Mouse (Mus musculus) heart, embryonic 13.5 days (tissue): ENCODE data around the gene Rgn. TPM values are rescaled to one million over a fixed set of nuclear protein-coding genes. Genes with fewer than 3 reads are reported as not detected.
A peak's percentile ranks its signal among the peaks of the same experiment; 100 is the strongest.

ENCODE experiments used
- ATAC-seq: fragments of 200-750 bp; cut with Nextera tagmentation; 2 replicates; pipeline ENCODE4 v1.8.0; 2017; ENCODE audit warnings: moderate TSS enrichment; ENCODE audit not compliant: insufficient number of reproducible peaks, low FRiP score, low TSS enrichment; ENCODE audit errors: extremely low read depth
- H3K27ac ChIP-seq: fragments of 300-500 bp; sonication (generic); replicated peaks from 2 replicates; pipeline ENCODE4 v1.5.1; 2015; ENCODE audit warnings: moderate library complexity, mild to moderate bottlenecking, inconsistent platforms
- H3K27me3 ChIP-seq: fragments of 300-500 bp; sonication (generic); replicated peaks from 2 replicates; pipeline ENCODE4 v1.6.1; 2015; ENCODE audit warnings: mild to moderate bottlenecking, inconsistent platforms
- H3K36me3 ChIP-seq: fragments of 300-500 bp; sonication (generic); 2 replicates; pipeline ENCODE4 v1.6.1; 2015; ENCODE audit warnings: mild to moderate bottlenecking, inconsistent platforms
- H3K4me1 ChIP-seq: fragments of 300-500 bp; sonication (generic); 2 replicates; pipeline ENCODE4 v1.6.1; 2015; ENCODE audit warnings: inconsistent platforms
- H3K4me2 ChIP-seq: fragments of 300-500 bp; sonication (generic); 2 replicates; pipeline ENCODE4 v1.6.1; 2015; ENCODE audit warnings: inconsistent platforms, mild to moderate bottlenecking, moderate library complexity
- H3K4me3 ChIP-seq: fragments of 300-500 bp; sonication (generic); 2 replicates; pipeline ENCODE4 v1.5.1; 2015; ENCODE audit warnings: moderate library complexity, mild to moderate bottlenecking, inconsistent platforms
- H3K9ac ChIP-seq: fragments of 300-500 bp; sonication (generic); 2 replicates; pipeline ENCODE4 v1.6.1; 2015; ENCODE audit warnings: inconsistent platforms, mild to moderate bottlenecking, moderate library complexity
- H3K9me3 ChIP-seq: fragments of 300-500 bp; sonication (generic); 2 replicates; pipeline ENCODE4 v1.6.1; 2016; ENCODE audit warnings: inconsistent platforms
- WGBS: fragments of 180-500 bp; shearing (Covaris S2); methylation state at CpG from one replicate; pipeline ENCODE4 v1.1.7; 2015; ENCODE audit warnings: mixed read lengths; 5-methylcytosine and 5-hydroxymethylcytosine counted together
- polyA plus RNA-seq: library from polyadenylated mRNA; unstranded; fragments of >200 nt; fragmentation: Nextera tagmentation; extraction: Ambion mirVana; gene quantifications from 2 replicates; pipeline ENCODE4 v1.2.1, GENCODE M21; 2015

Rgn gene
- polyA plus RNA-seq = 1.1 and 5.3 TPM in 2 replicates

GRCm38 (mm10) chrX:20549532-20549931 lies at the start of gene Rgn:
Gene Rgn, plus strand, starts transcription at chrX:20549787.
- Histone ChIP-seq H3K36me3 (no peaks in the 10 kb centered on the region), H3K4me2 (peak within 1 kb of the TSS; percentile 68), H3K27me3 (no peaks in the 10 kb centered on the region), H3K9me3 (no peaks in the 10 kb centered on the region), H3K4me1 (no peaks in the 10 kb centered on the region), H3K9ac (peak within 1 kb of the TSS; percentile 70; the same call in 1 of the 2 replicates), H3K4me3 (peak within 1 kb of the TSS; percentile 51), H3K27ac (no peak within 1 kb of the TSS)
- 78% methylated on average over 2 of the region's 3 CpGs for WGBS
- ATAC-seq = no peak

DNA sequence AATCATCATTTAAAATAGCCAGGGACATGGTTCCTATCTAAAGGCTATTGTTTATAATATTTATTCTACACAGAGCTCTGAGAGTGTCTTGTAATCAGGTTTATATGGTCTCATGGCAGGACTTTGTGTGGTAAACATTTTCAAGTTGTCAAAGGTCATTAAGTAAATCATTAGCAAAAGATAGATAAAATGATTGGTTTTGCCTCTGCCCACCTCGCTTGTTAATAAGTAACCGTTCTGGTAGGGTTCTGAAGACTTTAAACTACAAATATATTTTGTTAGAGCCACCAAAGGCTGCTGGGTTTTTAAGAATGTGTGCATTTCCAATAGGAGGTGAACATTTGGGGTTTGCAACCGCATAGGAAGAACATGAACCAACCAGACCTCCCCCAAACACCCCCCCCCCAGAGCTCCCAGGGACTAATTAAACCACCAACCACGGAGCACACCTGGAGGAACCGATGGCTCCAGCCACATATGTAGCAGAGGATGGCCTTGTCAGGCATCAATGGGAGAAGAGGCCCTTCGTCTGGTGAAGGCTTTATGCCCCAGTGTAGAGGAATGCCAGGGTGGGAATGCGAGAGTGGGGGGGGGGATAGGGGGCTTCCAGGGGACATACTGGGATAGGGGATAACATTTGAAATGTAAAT lies 29.2 kb upstream of the Rgn start:
- H3K4me2 ChIP-seq = no peak overlapping the region
- no peaks in the 10 kb centered on the region for H3K27me3 ChIP-seq
- H3K27ac ChIP-seq = no peak overlapping the region
- ATAC-seq = no peak
- H3K9ac ChIP-seq = no peak overlapping the region
- H3K4me1 ChIP-seq = no peaks in the 10 kb centered on the region
- H3K36me3 ChIP-seq = peaks cover 20% of the 10 kb centered on the region
- no peaks in the 10 kb centered on the region for H3K9me3 ChIP-seq
- WGBS = 79% methylated on average over 7 of the region's 7 CpGs
- H3K4me3 ChIP-seq = no peak overlapping the region

- Histone ChIP-seq H3K4me3 (no peak overlapping the region), H3K36me3 (peaks cover 15% of the 10 kb centered on the region), H3K4me2 (no peak overlapping the region)
Observed at GRCm38 (mm10) chrX:20521578-20521977, 28.0 kb upstream of the Rgn start.

GRCm38 (mm10) chrX:20532621-20533020 lies 17.0 kb upstream of the Rgn start:
- Histone ChIP-seq H3K4me2 (no peak overlapping the region), H3K27me3 (no peaks in the 10 kb centered on the region), H3K9me3 (no peaks in the 10 kb centered on the region), H3K4me1 (no peaks in the 10 kb centered on the region), H3K27ac (no peak overlapping the region), H3K36me3 (no peaks in the 10 kb centered on the region), H3K9ac (no peak overlapping the region), H3K4me3 (no peak overlapping the region)
- WGBS = 58% methylated on average over 1 of the region's 1 CpGs
- ATAC-seq = no peak

More at GRCm38 (mm10) chrX:20521578-20521977, 28.0 kb upstream of the Rgn start:
- no peak for ATAC-seq
- H3K27me3 ChIP-seq = no peaks in the 10 kb centered on the region
- no peaks in the 10 kb centered on the region for H3K4me1 ChIP-seq
- H3K9ac ChIP-seq = no peak overlapping the region
- no peak overlapping the region for H3K27ac ChIP-seq
- H3K9me3 ChIP-seq = no peaks in the 10 kb centered on the region

DNA sequence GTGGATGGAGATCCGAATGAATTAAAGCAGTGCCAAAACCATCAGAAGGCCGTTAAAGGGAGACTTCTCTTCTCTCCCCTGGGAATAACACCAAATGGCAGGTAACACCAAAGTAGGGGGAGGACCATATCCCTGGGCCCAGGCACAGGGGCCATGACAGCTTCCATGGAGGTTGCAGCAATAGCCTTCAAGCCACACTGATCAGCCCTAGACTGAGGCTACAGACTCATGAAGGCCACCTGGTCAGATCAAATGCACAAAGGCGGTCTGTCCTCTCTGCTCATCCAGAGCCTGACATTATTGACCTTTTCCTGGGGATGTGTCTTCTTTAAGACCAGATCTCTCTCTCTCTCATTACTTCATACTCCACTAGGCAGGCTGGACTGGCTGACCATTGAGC lies 5.7 kb upstream of the Rgn start:
- no peak overlapping the region for H3K4me3 ChIP-seq
- no peaks in the 10 kb centered on the region for H3K9me3 ChIP-seq
- no peaks in the 10 kb centered on the region for H3K36me3 ChIP-seq
- 65% methylated on average over 3 of the region's 3 CpGs for WGBS
- no peak overlapping the region for H3K27ac ChIP-seq
- no peaks in the 10 kb centered on the region for H3K27me3 ChIP-seq
- no peak overlapping the region for H3K9ac ChIP-seq
- H3K4me1 ChIP-seq = no peaks in the 10 kb centered on the region
- no peak for ATAC-seq
- no peak overlapping the region for H3K4me2 ChIP-seq

- ATAC-seq = no peak
- H3K9me3 ChIP-seq = no peaks in the 10 kb centered on the region
- no peak overlapping the region for H3K27ac ChIP-seq
- H3K4me2 ChIP-seq = peak overlapping the region; percentile 68
- H3K27me3 ChIP-seq = no peaks in the 10 kb centered on the region
- H3K4me3 ChIP-seq = peak overlapping the region; percentile 51
- H3K9ac ChIP-seq = peak overlapping the region; percentile 70; the same call in 1 of the 2 replicates
- H3K36me3 ChIP-seq = no peaks in the 10 kb centered on the region
- WGBS = 54% methylated on average over 5 of the region's 5 CpGs
- H3K4me1 ChIP-seq = no peaks in the 10 kb centered on the region
Observed at GRCm38 (mm10) chrX:20547609-20548008, 2.0 kb upstream of the Rgn start.

- Histone ChIP-seq H3K27me3 (no peaks in the 10 kb centered on the region), H3K4me3 (peak overlapping the region; percentile 51), H3K9ac (peak overlapping the region; percentile 70), H3K4me2 (peak overlapping the region; percentile 68), H3K36me3 (no peaks in the 10 kb centered on the region), H3K9me3 (no peaks in the 10 kb centered on the region), H3K4me1 (no peaks in the 10 kb centered on the region), H3K27ac (0 out of 2 replicates have a peak overlapping the region, but pooled peaks have one; percentile 1)
- 10% methylated on average over 24 of the region's 24 CpGs for WGBS
- no peak; the same call in 1 of the 2 replicates for ATAC-seq
Observed at GRCm38 (mm10) chrX:20548011-20548879, 1.3 kb upstream of the Rgn start.

- no peak for ATAC-seq
- H3K9me3 ChIP-seq = no peaks in the 10 kb centered on the region
- H3K4me3 ChIP-seq = no peak overlapping the region; the same call in 1 of the 2 replicates
- H3K9ac ChIP-seq = no peak overlapping the region
- H3K4me2 ChIP-seq = peak overlapping the region; percentile 68
- 24% methylated on average over 1 of the region's 1 CpGs for WGBS
- no peaks in the 10 kb centered on the region for H3K4me1 ChIP-seq
- no peak overlapping the region for H3K27ac ChIP-seq
- no peaks in the 10 kb centered on the region for H3K36me3 ChIP-seq
- no peaks in the 10 kb centered on the region for H3K27me3 ChIP-seq
Observed at GRCm38 (mm10) chrX:20548880-20549440, 627 bp upstream of the Rgn start.

GRCm38 (mm10) chrX:20552199-20552598 lies 2.6 kb downstream of the Rgn start:
- no peaks in the 10 kb centered on the region for H3K36me3 ChIP-seq
- no peak for ATAC-seq
- H3K4me2 ChIP-seq = no peak overlapping the region
- 72% methylated on average over 2 of the region's 2 CpGs for WGBS
- no peaks in the 10 kb centered on the region for H3K27me3 ChIP-seq
- no peaks in the 10 kb centered on the region for H3K9me3 ChIP-seq
- H3K4me3 ChIP-seq = no peak overlapping the region
- H3K4me1 ChIP-seq = no peaks in the 10 kb centered on the region
- no peak overlapping the region for H3K9ac ChIP-seq
- no peak overlapping the region for H3K27ac ChIP-seq

DNA sequence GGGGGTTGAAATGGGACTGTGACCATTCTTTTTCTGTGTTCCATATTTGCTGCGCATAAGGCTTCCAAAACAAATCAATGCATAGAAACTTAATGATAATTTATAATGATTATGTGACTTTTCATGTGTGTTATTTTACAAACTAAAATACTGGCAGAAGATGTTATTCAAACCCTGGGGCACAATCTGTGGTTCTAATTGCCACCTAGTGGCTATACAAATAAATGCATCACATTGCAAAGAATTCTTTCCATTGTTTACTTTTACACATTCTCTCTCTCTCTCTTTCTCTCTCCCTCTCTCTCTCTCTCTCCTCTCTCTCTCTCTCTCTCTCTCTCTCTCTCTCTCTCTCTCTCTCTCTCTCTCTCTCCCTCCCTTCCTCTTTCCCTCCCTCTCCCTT lies 12.3 kb downstream of the Rgn start:
- Histone ChIP-seq H3K27ac (no peak overlapping the region), H3K4me3 (no peak overlapping the region), H3K4me1 (no peaks in the 10 kb centered on the region), H3K9ac (no peak overlapping the region), H3K4me2 (no peak overlapping the region), H3K27me3 (no peaks in the 10 kb centered on the region), H3K9me3 (no peaks in the 10 kb centered on the region), H3K36me3 (no peaks in the 10 kb centered on the region)
- WGBS = 26% methylated on average over 1 of the region's 1 CpGs
- ATAC-seq = no peak

DNA sequence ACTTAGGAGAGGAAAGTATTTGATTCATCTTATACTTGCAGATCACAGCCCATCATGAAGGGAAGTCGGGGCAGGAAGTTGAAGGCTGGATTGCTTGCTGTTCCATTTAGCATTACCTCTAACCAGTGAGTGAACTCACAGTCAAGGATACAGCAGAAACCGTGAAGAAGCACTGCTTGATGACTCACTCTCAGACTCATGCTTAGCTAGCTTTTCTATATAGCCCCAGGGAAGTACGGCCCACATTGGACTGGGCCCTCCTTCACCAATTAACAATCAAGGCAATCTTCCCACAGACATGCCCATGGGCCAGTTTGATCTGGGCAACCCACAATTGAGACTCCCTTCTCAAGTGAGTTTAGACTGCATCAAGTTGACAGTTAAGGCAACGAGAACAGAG lies 14.4 kb downstream of the Rgn start:
- 63% methylated on average over 4 of the region's 4 CpGs for WGBS
- H3K9me3 ChIP-seq = no peaks in the 10 kb centered on the region
- no peak overlapping the region for H3K27ac ChIP-seq

More for the DNA sequence above, 14.4 kb downstream of the Rgn start:
- no peaks in the 10 kb centered on the region for H3K27me3 ChIP-seq
- no peak for ATAC-seq
- H3K4me1 ChIP-seq = no peaks in the 10 kb centered on the region
- H3K9ac ChIP-seq = no peak overlapping the region
- no peaks in the 10 kb centered on the region for H3K36me3 ChIP-seq
- H3K4me3 ChIP-seq = no peak overlapping the region
- no peak overlapping the region for H3K4me2 ChIP-seq
